Mouse (Mus musculus) kidney, embryonic 15.5 days (tissue): ENCODE data around the gene Mmel1. TPM values are rescaled to one million over a fixed set of nuclear protein-coding genes. Genes with fewer than 3 reads are reported as not detected.

ENCODE experiments used
- ATAC-seq: fragments of 200-750 bp; cut with Nextera tagmentation; replicated peaks from 2 replicates; pipeline ENCODE4 v1.8.0; 2017; ENCODE audit warnings: moderate TSS enrichment; ENCODE audit not compliant: low FRiP score
- H3K27ac ChIP-seq: fragments of 300-500 bp; sonication (generic); 2 replicates; pipeline ENCODE4 v1.5.1; 2015; ENCODE audit warnings: mild to moderate bottlenecking, inconsistent platforms
- H3K27me3 ChIP-seq: fragments of 300-500 bp; sonication (generic); 2 replicates; pipeline ENCODE4 v1.6.1; 2015; ENCODE audit warnings: inconsistent platforms
- H3K36me3 ChIP-seq: fragments of 300-500 bp; sonication (generic); 2 replicates; pipeline ENCODE4 v1.6.1; 2015; ENCODE audit warnings: inconsistent platforms
- H3K4me1 ChIP-seq: fragments of 300-500 bp; sonication (generic); 2 replicates; pipeline ENCODE4 v1.6.1; 2015; ENCODE audit warnings: inconsistent platforms
- H3K4me2 ChIP-seq: fragments of 300-500 bp; sonication (generic); 2 replicates; pipeline ENCODE4 v1.6.1; 2015; ENCODE audit warnings: moderate library complexity, mild to moderate bottlenecking, inconsistent platforms
- H3K4me3 ChIP-seq: fragments of 300-500 bp; sonication (generic); replicated peaks from 2 replicates; pipeline ENCODE4 v1.5.1; 2015; ENCODE audit warnings: mild to moderate bottlenecking, inconsistent platforms
- H3K9ac ChIP-seq: fragments of 300-500 bp; sonication (generic); 2 replicates; pipeline ENCODE4 v1.6.1; 2015; ENCODE audit warnings: mild to moderate bottlenecking, inconsistent platforms
- H3K9me3 ChIP-seq: fragments of 300-500 bp; sonication (generic); replicated peaks from 2 replicates; pipeline ENCODE4 v1.6.1; 2016; ENCODE audit warnings: inconsistent platforms
- WGBS: fragments of 180-500 bp; shearing (Covaris S2); methylation state at CpG from one replicate; pipeline ENCODE4 v1.1.7; 2015; ENCODE audit warnings: mixed read lengths; 5-methylcytosine and 5-hydroxymethylcytosine counted together
- polyA plus RNA-seq: library from polyadenylated mRNA; unstranded; fragments of >200 nt; fragmentation: Nextera tagmentation; extraction: Ambion mirVana; gene quantifications from 2 replicates; pipeline ENCODE4 v1.2.1, GENCODE M21; 2015

The Mmel1 gene
- polyA plus RNA-seq, 1 experiment from 2014 or later = 0.42 TPM

DNA sequence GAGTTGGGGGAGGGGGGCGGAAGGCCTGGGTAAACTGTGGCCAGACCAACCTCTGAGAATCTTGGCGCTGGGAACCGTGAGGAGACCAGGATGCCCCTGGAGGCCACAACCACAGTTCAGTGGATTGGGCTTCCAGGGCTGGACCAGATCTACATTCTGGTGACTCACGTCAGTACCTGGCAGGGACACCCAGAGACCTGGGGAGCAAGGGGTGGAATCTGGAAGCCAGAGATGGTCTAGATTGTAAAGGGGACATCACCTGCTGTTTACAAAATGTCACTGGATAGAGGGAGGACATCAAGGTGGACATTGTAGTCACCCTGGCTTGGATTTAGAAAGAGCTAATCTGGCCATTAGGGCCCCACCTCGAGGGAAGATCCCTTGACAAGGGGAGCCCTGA is 26.2 kb downstream of the Mmel1 start:
- H3K9ac ChIP-seq = no peak overlapping the region
- no peak overlapping the region for H3K4me2 ChIP-seq
- no peaks in the 10 kb centered on the region for H3K9me3 ChIP-seq
- no peak overlapping the region for H3K4me3 ChIP-seq
- ATAC-seq = no peak
- WGBS = 85% methylated on average over 5 of the region's 5 CpGs
- H3K4me1 ChIP-seq = peaks cover 26% of the 10 kb centered on the region
- H3K27ac ChIP-seq = no peak overlapping the region
- no peaks in the 10 kb centered on the region for H3K36me3 ChIP-seq
- H3K27me3 ChIP-seq = no peaks in the 10 kb centered on the region

DNA sequence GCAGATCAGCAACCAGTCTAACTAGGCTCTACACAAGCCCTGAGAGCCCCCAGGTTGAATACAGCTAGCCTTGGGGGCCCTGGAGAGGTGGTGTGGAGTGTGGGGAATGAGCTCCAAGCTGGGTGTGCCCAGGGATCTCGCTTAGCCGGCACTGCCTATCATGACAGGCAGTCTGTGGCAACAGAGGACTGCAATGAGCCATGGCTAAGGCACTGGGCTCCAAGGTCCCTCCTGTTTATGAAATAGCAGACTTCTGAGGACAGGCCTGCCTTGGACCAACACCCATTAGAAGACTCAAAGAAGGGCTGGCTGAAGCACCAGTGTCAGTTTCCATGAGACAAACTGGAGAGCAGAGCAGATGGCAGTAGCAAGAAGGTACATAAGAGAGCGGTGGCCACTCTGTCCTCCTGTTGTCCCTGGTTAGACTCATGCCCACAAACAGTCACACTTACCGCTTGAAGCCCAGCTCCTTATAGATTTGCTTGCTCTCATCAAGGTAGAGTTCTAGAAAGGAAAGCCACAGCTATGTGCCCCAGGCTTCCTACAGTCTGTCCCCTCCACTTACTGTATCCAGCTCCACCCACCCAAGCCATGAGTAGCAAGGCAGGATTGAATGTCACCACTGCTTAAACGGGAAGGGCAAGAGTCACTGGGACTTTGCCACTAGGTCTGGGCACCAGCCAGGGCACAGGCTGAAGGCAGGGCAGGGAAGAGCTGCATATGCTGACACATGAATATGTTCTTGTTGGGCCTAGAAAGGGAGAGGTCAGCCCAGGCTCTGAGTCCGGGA is 28.5 kb downstream of the Mmel1 start:
- H3K27me3 ChIP-seq = 0 out of 2 replicates have a peak, but pooled peaks cover 2% of the 10 kb centered on the region
- peaks cover 26% of the 10 kb centered on the region for H3K4me1 ChIP-seq
- peak overlapping the region; percentile 95 for H3K4me2 ChIP-seq
- no peak overlapping the region for H3K27ac ChIP-seq
- no peaks in the 10 kb centered on the region for H3K9me3 ChIP-seq
- H3K9ac ChIP-seq = peak overlapping the region; percentile 70
- no peaks in the 10 kb centered on the region for H3K36me3 ChIP-seq
- no peak for ATAC-seq
- peak overlapping the region; percentile 62 for H3K4me3 ChIP-seq
- 66% methylated on average over 6 of the region's 6 CpGs for WGBS

DNA sequence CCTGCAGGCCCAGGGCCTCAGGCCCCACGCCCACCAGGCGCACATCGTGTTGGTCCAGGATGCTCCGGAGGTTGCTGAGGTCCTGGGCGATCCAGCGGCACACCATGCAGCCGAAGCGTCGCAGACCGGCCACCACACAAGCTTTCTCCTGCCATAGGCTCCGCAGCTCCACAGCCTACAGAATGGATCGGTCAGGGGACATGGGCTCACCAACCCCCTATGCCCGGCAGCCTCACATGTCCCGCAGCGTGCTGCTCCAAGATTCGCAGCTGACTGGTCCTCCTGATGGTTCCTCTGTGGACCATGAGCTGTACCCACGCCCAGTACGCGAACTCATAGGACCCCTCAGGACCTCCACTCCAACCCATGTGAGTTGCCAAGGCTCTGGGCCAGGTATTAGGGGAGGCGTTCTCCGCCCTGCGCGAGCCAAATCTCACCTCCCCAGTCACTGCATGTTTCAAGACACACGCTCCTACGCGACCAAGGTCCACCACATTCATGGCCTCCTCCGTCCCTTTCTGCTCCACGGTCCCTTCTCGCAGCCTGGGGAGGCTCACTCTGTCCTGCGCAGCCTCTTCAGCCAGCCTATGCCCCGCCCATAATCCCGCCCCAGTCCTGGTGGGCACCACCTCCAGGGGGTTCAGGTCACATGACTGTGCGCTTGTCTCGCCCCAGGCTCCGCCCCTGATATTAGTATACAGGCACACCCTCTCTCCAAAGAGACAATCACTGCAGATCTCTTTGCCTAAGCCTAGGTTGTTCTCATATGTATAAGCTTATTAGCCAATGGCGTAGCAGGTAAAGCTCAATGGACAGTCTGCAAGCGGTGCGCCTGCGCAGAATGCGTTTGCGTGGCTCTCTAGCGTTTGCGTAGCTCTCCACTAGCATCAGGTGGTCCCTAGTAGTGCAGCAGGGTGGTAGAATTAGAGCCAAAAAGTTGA is 29.4 kb downstream of the Mmel1 start, which contains the start of gene Fam213b:
Gene Fam213b, minus strand, starts transcription at position 630 of the 941 bp plus-strand sequence.
- Histone ChIP-seq H3K9me3 (no peaks in the 10 kb centered on the region), H3K9ac (peak within 1 kb of the TSS; percentile 70), H3K4me1 (peaks cover 26% of the 10 kb centered on the region), H3K27ac (peak within 1 kb of the TSS; percentile 78), H3K4me2 (peak within 1 kb of the TSS; percentile 95), H3K36me3 (no peaks in the 10 kb centered on the region), H3K4me3 (peak within 1 kb of the TSS; percentile 62), H3K27me3 (0 out of 2 replicates have a peak, but pooled peaks cover 2% of the 10 kb centered on the region)
- ATAC-seq = peak; percentile 97
- 2% methylated on average over 43 of the region's 43 CpGs for WGBS

DNA sequence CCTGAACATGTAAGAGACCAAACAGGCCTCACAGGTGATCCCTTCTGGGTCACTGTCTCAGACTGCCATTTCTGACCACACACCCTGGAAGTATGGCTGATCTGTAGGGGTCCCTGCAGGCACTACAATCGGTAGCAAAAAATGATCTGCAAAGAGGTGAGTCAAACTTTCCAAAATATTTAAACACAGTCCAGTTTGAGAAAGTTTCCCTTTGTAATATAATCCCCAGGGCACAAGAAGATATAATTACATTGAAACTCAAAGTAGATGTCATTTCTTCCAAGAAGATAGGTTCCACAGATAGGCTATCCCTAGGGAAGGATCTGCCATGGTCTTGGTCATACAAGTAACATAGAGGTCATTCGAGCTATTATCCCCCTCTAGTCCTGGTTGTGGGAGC is 33.0 kb downstream of the Mmel1 start:
- 88% methylated on average over 2 of the region's 2 CpGs for WGBS
- Histone ChIP-seq H3K27me3 (0 out of 2 replicates have a peak, but pooled peaks cover 2% of the 10 kb centered on the region), H3K9ac (no peak overlapping the region)

DNA sequence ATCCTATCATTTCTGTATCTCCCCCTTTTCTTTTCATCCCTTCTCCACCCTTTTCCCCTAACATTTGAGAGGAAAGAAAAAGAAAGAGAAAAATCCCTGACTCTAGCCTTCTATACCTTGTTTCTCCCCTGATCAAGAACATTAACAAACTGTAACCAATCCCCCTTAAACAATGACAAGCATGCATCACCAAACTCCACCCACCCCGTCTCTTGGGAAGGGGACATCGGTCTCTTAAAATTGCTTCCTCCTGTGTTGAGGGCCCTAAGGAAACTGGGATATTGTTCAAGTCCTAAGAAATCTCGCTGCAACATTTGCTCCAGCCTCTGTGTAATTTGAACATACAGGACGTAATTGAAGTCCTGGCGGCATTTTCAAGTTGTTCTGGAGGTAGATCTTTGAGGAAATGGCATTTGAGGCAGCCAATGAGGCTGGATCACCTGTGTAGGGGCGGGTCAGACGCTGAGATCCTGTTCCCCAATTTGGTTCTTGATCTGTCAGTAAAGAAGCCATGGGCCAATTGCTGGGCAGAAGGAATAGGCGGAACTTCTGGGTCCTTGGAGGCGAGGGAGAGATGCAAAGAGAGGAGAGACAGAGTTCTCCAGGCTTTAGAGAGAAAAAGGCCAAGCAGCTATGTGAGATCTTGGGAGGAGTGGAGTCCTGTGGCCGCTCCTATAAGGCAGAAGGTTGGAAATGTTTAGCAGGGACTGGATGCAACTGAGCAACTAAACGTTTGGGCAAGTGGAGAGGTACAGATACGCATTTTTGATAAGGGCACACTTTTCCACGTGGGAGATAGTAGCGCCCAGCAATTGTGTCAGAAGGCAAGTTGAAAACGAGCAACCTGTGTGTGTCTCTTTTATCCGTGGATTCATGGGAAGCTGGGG is 35.0 kb downstream of the Mmel1 start:
- 2% methylated on average over 16 of the region's 16 CpGs for WGBS
- ATAC-seq = peak; percentile 96
- no peaks in the 10 kb centered on the region for H3K36me3 ChIP-seq
- peaks cover 15% of the 10 kb centered on the region for H3K4me1 ChIP-seq
- H3K4me2 ChIP-seq = peak overlapping the region; percentile 89
- H3K27ac ChIP-seq = peak overlapping the region; percentile 82
- H3K4me3 ChIP-seq = peak overlapping the region; percentile 56
- peak overlapping the region; percentile 47 for H3K9ac ChIP-seq
- 0 out of 2 replicates have a peak, but pooled peaks cover 2% of the 10 kb centered on the region for H3K27me3 ChIP-seq
- no peaks in the 10 kb centered on the region for H3K9me3 ChIP-seq

More for the DNA sequence above, 33.0 kb downstream of the Mmel1 start:
- Histone ChIP-seq H3K4me3 (no peak overlapping the region), H3K36me3 (no peaks in the 10 kb centered on the region), H3K9me3 (no peaks in the 10 kb centered on the region), H3K4me2 (no peak overlapping the region), H3K27ac (no peak overlapping the region), H3K4me1 (peaks cover 28% of the 10 kb centered on the region)
- no peak for ATAC-seq

DNA sequence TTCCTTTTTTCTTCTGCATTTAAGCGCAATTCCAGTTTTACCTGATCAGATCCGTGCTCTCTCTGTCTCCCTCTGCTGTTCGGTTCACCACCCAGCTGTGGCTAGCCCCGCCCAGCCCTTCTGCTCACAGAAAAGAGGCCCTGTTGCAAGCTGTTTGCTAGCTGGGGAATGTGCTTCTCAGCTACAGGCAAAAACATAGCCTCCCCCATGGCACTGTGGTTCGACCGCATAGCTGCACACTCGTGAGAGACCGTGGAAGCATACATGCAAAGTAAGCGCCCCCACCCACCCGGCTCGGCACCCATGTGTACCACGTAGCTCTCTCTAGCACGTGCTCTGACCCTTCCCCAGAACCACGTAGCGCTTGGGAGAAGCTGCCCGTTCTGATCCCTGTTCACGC is 38.4 kb downstream of the Mmel1 start:
- ATAC-seq = 0 out of 2 replicates have a peak, but pooled peaks have one; percentile 44
- Histone ChIP-seq H3K4me1 (peaks cover 23% of the 10 kb centered on the region), H3K9ac (0 out of 2 replicates have a peak overlapping the region, but pooled peaks have one; percentile 23), H3K27me3 (no peaks in the 10 kb centered on the region), H3K36me3 (no peaks in the 10 kb centered on the region), H3K4me2 (peak overlapping the region; percentile 31), H3K4me3 (0 out of 2 replicates have a peak overlapping the region, but pooled peaks have one; percentile 6), H3K9me3 (no peaks in the 10 kb centered on the region), H3K27ac (0 out of 2 replicates have a peak overlapping the region, but pooled peaks have one; percentile 18)
- WGBS = 40% methylated on average over 17 of the region's 17 CpGs

DNA sequence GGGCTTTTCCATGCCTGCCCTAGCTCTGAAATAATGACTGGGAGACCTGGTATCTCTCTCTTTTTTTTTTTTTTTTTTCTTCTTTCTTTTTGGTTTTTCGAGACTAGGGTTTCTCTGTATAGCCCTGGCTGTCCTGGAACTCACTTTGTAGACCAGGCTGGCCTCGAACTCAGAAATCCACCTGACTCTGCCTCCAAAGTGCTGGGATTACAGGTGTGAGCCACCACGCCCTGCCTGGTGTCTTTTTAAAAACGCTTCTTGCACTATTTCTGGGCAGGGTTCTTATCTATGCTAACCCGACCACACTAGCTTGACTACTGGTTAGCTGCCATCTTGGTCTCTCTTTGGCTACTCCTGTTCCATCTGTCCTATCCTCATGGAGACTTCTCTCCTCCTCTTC is 39.1 kb downstream of the Mmel1 start:
- no peak overlapping the region for H3K4me2 ChIP-seq
- no peak overlapping the region for H3K9ac ChIP-seq
- no peak overlapping the region for H3K4me3 ChIP-seq
- no peak overlapping the region for H3K27ac ChIP-seq
- ATAC-seq = no peak
- WGBS = 91% methylated on average over 5 of the region's 5 CpGs
- no peaks in the 10 kb centered on the region for H3K9me3 ChIP-seq
- peaks cover 23% of the 10 kb centered on the region for H3K4me1 ChIP-seq
- H3K36me3 ChIP-seq = no peaks in the 10 kb centered on the region
- H3K27me3 ChIP-seq = no peaks in the 10 kb centered on the region

DNA sequence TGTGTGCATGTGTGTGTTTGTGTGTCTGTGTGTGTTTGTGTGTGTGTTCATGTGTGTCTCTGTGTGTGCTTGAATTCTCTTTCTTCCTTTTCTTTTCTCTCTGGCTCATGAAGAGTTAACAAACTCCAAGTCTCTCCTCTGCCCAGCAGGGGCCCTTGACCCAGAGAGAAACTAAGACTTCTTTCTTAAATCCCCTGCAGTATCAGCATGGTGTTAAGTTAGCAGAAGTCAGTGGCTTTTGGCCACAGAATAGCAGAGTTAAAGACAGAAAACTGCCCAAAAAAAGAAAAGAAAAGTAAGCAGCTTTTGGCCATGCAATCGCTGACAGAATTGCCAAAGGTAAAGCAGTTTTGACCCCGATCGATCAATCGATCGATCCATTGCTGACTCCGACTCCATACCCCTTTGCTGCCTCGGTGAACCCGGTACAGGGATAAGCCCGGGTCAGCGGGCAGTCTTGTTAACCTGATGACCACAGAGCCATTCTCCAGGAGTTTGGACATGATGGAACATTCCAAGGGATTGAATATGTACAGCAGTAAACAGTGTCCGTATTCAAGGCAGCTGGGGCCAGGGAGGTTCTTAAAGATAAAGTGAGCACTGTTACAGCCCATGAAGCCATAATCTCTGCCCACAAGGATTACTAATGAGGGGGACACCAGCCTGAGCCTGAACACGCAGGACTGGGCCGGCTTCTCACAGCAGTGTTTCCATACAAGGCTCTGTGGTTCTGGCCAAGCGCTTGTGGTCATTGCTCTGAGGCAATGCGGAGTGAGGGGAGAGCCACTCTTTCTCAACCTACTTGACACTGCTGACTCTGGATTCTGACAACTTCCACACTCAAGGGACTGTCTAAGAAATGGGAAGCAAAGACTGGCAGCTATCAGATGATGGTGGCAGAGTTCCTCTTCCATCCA is 41.5 kb downstream of the Mmel1 start:
- H3K27me3 ChIP-seq = no peaks in the 10 kb centered on the region
- no peak for ATAC-seq
- H3K4me1 ChIP-seq = peaks cover 15% of the 10 kb centered on the region
- H3K27ac ChIP-seq = no peak overlapping the region
- no peaks in the 10 kb centered on the region for H3K36me3 ChIP-seq
- no peak overlapping the region for H3K9ac ChIP-seq
- H3K4me2 ChIP-seq = peak overlapping the region; percentile 3; the same call in 1 of the 2 replicates
- WGBS = 37% methylated on average over 15 of the region's 15 CpGs
- no peaks in the 10 kb centered on the region for H3K9me3 ChIP-seq
- no peak overlapping the region for H3K4me3 ChIP-seq

DNA sequence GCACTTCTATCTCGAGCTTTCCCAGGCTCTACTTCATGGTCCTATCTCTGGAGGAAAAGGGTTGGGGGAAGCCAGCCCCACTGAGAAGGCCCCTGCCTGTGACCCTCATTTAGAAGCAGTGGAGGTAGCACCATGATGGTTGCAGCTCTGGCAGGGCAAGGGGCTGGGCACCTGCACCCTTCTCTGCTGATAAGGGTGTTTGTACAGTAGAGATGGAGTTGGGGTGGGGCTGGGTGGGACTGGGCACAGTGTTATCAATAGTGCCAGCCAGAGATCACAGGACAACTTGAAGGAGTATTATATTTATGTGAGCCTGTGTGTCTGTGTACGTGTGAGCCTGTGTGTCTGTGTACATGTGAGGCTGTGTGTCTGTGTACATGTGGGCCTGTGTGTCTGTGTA is 42.3 kb downstream of the Mmel1 start:
- Histone ChIP-seq H3K36me3 (no peaks in the 10 kb centered on the region), H3K27me3 (no peaks in the 10 kb centered on the region), H3K9ac (no peak overlapping the region), H3K9me3 (no peaks in the 10 kb centered on the region), H3K4me3 (no peak overlapping the region), H3K4me2 (no peak overlapping the region), H3K4me1 (peaks cover 15% of the 10 kb centered on the region), H3K27ac (no peak overlapping the region)
- WGBS = 67% methylated on average over 2 of the region's 2 CpGs
- ATAC-seq = peak; percentile 67

DNA sequence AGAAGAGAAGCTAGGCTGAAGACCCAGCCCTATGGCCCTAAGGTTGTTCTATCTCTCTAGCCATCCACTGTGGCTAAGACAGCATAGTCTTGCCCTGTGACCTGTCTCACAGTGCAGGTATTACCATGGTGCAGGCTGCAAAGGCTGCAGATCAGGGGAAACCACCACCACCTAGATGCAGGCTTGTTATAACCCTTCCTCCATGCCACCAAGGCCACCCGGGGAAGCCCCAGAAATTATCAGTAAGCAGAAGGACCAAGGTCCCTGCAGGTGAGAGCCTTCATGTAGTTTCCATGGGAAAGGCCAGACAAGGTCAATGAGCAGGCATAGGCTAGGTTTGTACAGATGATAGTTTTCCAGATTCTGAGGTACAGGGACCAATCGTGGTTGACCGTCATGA is 44.5 kb downstream of the Mmel1 start:
- no peak overlapping the region for H3K4me2 ChIP-seq
- H3K9ac ChIP-seq = no peak overlapping the region
- H3K4me3 ChIP-seq = no peak overlapping the region
- no peaks in the 10 kb centered on the region for H3K9me3 ChIP-seq
- no peaks in the 10 kb centered on the region for H3K36me3 ChIP-seq
- H3K27ac ChIP-seq = no peak overlapping the region
- H3K4me1 ChIP-seq = peaks cover 10% of the 10 kb centered on the region
- no peak for ATAC-seq
- H3K27me3 ChIP-seq = no peaks in the 10 kb centered on the region
- 93% methylated on average over 3 of the region's 3 CpGs for WGBS
